Mouse (Mus musculus) neural tube, embryonic 11.5 days (tissue): ENCODE data around the gene Scgb3a1. TPM values are rescaled to one million over a fixed set of nuclear protein-coding genes. Genes with fewer than 3 reads are reported as not detected.

Experiments
- ATAC-seq: fragments of 200-750 bp; cut with Nextera tagmentation; 2 replicates; pipeline ENCODE4 v1.8.0; 2017; ENCODE audit warnings: moderate number of reproducible peaks, mild to moderate bottlenecking, moderate TSS enrichment, moderate library complexity; ENCODE audit not compliant: insufficient read depth, low FRiP score, low TSS enrichment
- DNase-seq: peaks from one replicate; pipeline ENCODE4 v3.0.0-alpha.2; 2015; ENCODE audit warnings: low spot score
- H3K27ac ChIP-seq: fragments of 300-500 bp; sonication (generic); 2 replicates; pipeline ENCODE4 v1.5.1; 2014; ENCODE audit warnings: low read depth, mild to moderate bottlenecking, low read length
- H3K27me3 ChIP-seq: fragments of 300-500 bp; sonication (generic); 2 replicates; pipeline ENCODE4 v1.6.1; 2014; ENCODE audit warnings: mild to moderate bottlenecking, low read length, mixed read lengths; ENCODE audit not compliant: control insufficient read depth, insufficient read depth
- H3K36me3 ChIP-seq: fragments of 300-500 bp; sonication (generic); 2 replicates; pipeline ENCODE4 v1.6.1; 2014; ENCODE audit warnings: mild to moderate bottlenecking, low read length, moderate library complexity, mixed read lengths; ENCODE audit not compliant: control insufficient read depth, insufficient read depth
- H3K4me1 ChIP-seq: fragments of 300-500 bp; sonication (generic); 2 replicates; pipeline ENCODE4 v1.6.1; 2014; ENCODE audit warnings: low read length, mixed read lengths; ENCODE audit not compliant: control insufficient read depth, insufficient read depth
- H3K4me2 ChIP-seq: fragments of 300-500 bp; sonication (generic); 2 replicates; pipeline ENCODE4 v1.6.1; 2014; ENCODE audit warnings: low read depth, mild to moderate bottlenecking, moderate library complexity
- H3K4me3 ChIP-seq: fragments of 300-500 bp; sonication (generic); 2 replicates; pipeline ENCODE4 v1.5.1; 2014; ENCODE audit warnings: low read depth, low read length
- H3K9ac ChIP-seq: fragments of 300-500 bp; sonication (generic); 2 replicates; pipeline ENCODE4 v1.6.1; 2014; ENCODE audit warnings: mild to moderate bottlenecking, low read length
- H3K9me3 ChIP-seq: fragments of 300-500 bp; sonication (generic); 2 replicates; pipeline ENCODE4 v1.6.1; 2016; ENCODE audit warnings: low read length; ENCODE audit not compliant: control insufficient read depth
- WGBS: fragments of 180-500 bp; shearing (Covaris S2); extraction: QIAGEN DNeasy Blood & Tissue Kit; methylation state at CpG from one replicate; pipeline ENCODE4 v1.1.7; 2014; 5-methylcytosine and 5-hydroxymethylcytosine counted together
- polyA plus RNA-seq: library from polyadenylated mRNA; unstranded; fragments of >200 nt; fragmentation: Nextera tagmentation; extraction: Ambion mirVana; gene quantifications from 2 replicates; pipeline ENCODE4 v1.2.1, GENCODE M21; 2014

Gene Scgb3a1
- polyA plus RNA-seq, 1 experiment from 2014 or later, result not detected

- 39% methylated on average over 11 of the region's 11 CpGs for WGBS
- ATAC-seq (peak; percentile 69; the same call in 1 of the 2 replicates), DNase-seq (no peak)
- Histone ChIP-seq H3K9ac (no peak overlapping the region), H3K27ac (no peak overlapping the region), H3K36me3 (no peaks in the 10 kb centered on the region), H3K4me2 (peak overlapping the region; percentile 12; the same call in 1 of the 2 replicates), H3K4me1 (0 out of 2 replicates have a peak, but pooled peaks cover 3% of the 10 kb centered on the region), H3K4me3 (no peak overlapping the region), H3K27me3 (no peaks in the 10 kb centered on the region), H3K9me3 (no peaks in the 10 kb centered on the region)
These were observed 10.4 kb upstream of the Scgb3a1 start for GRCm38 (mm10) chr11:49653079-49653408.

- Histone ChIP-seq H3K4me1 (0 out of 2 replicates have a peak, but pooled peaks cover 3% of the 10 kb centered on the region), H3K27me3 (no peaks in the 10 kb centered on the region), H3K9me3 (no peaks in the 10 kb centered on the region), H3K9ac (no peak overlapping the region), H3K4me3 (no peak overlapping the region), H3K36me3 (no peaks in the 10 kb centered on the region), H3K4me2 (no peak overlapping the region), H3K27ac (no peak overlapping the region)
- ATAC-seq, result no peak
- 89% methylated on average over 5 of the region's 5 CpGs for WGBS
- DNase-seq, result no peak
These were observed 8.8 kb upstream of the Scgb3a1 start for GRCm38 (mm10) chr11:49654651-49655050.

GRCm38 (mm10) chr11:49655501-49655900, 7.9 kb upstream of the Scgb3a1 start:
- H3K27ac ChIP-seq, result no peak overlapping the region
- H3K4me3 ChIP-seq, result no peak overlapping the region
- 0 out of 2 replicates have a peak, but pooled peaks cover 3% of the 10 kb centered on the region for H3K4me1 ChIP-seq
- H3K9ac ChIP-seq, result no peak overlapping the region
- ATAC-seq, result no peak
- no peak overlapping the region for H3K4me2 ChIP-seq
- DNase-seq, result no peak
- H3K36me3 ChIP-seq, result no peaks in the 10 kb centered on the region
- no peaks in the 10 kb centered on the region for H3K9me3 ChIP-seq
- no peaks in the 10 kb centered on the region for H3K27me3 ChIP-seq

- H3K4me2 ChIP-seq, result no peak overlapping the region
- no peaks in the 10 kb centered on the region for H3K27me3 ChIP-seq
- no peak overlapping the region for H3K4me3 ChIP-seq
- no peaks in the 10 kb centered on the region for H3K9me3 ChIP-seq
- ATAC-seq, result no peak
- no peak overlapping the region for H3K9ac ChIP-seq
- no peaks in the 10 kb centered on the region for H3K4me1 ChIP-seq
- no peak overlapping the region for H3K27ac ChIP-seq
- no peaks in the 10 kb centered on the region for H3K36me3 ChIP-seq
- no peak for DNase-seq
- 88% methylated on average over 4 of the region's 4 CpGs for WGBS
These were observed 5.3 kb upstream of the Scgb3a1 start for GRCm38 (mm10) chr11:49658065-49658464.

GRCm38 (mm10) chr11:49658791-49659469, 4.5 kb upstream of the Scgb3a1 start:
- Histone ChIP-seq H3K27ac (no peak overlapping the region), H3K4me2 (no peak overlapping the region), H3K9ac (no peak overlapping the region), H3K36me3 (no peaks in the 10 kb centered on the region), H3K4me3 (no peak overlapping the region), H3K4me1 (no peaks in the 10 kb centered on the region), H3K9me3 (no peaks in the 10 kb centered on the region), H3K27me3 (no peaks in the 10 kb centered on the region)
- DNase-seq (no peak), ATAC-seq (no peak)
- 73% methylated on average over 10 of the region's 10 CpGs for WGBS

- no peaks in the 10 kb centered on the region for H3K9me3 ChIP-seq
- H3K9ac ChIP-seq, result no peak overlapping the region
- no peaks in the 10 kb centered on the region for H3K27me3 ChIP-seq
- no peaks in the 10 kb centered on the region for H3K36me3 ChIP-seq
- H3K4me1 ChIP-seq, result no peaks in the 10 kb centered on the region
- DNase-seq (no peak), ATAC-seq (no peak)
- H3K4me3 ChIP-seq, result no peak overlapping the region
- no peak overlapping the region for H3K4me2 ChIP-seq
- no peak overlapping the region for H3K27ac ChIP-seq
- WGBS, result 74% methylated on average over 7 of the region's 7 CpGs
These were observed 4.0 kb upstream of the Scgb3a1 start for GRCm38 (mm10) chr11:49659470-49659799.

GRCm38 (mm10) chr11:49662292-49662780, 1.1 kb upstream of the Scgb3a1 start:
- no peak overlapping the region for H3K27ac ChIP-seq
- 61% methylated on average over 15 of the region's 15 CpGs for WGBS
- ATAC-seq, result no peak
- H3K9ac ChIP-seq, result no peak overlapping the region
- no peaks in the 10 kb centered on the region for H3K27me3 ChIP-seq
- DNase-seq, result no peak
- no peaks in the 10 kb centered on the region for H3K9me3 ChIP-seq
- H3K4me1 ChIP-seq, result no peaks in the 10 kb centered on the region
- H3K4me3 ChIP-seq, result no peak overlapping the region
- no peaks in the 10 kb centered on the region for H3K36me3 ChIP-seq
- H3K4me2 ChIP-seq, result no peak overlapping the region

- Histone ChIP-seq H3K9me3 (no peaks in the 10 kb centered on the region), H3K4me3 (no peak overlapping the region), H3K36me3 (no peaks in the 10 kb centered on the region), H3K9ac (no peak overlapping the region), H3K27me3 (no peaks in the 10 kb centered on the region), H3K4me2 (no peak overlapping the region), H3K27ac (no peak overlapping the region), H3K4me1 (no peaks in the 10 kb centered on the region)
- peak; percentile 13; the same call in 1 of the 2 replicates for ATAC-seq
- DNase-seq, result no peak
- 84% methylated on average over 12 of the region's 12 CpGs for WGBS
These were observed 1.1 kb downstream of the Scgb3a1 start for GRCm38 (mm10) chr11:49664262-49665140.

- no peak overlapping the region for H3K4me3 ChIP-seq
- H3K27me3 ChIP-seq, result no peaks in the 10 kb centered on the region
- 83% methylated on average over 4 of the region's 4 CpGs for WGBS
- H3K27ac ChIP-seq, result no peak overlapping the region
- H3K36me3 ChIP-seq, result no peaks in the 10 kb centered on the region
- no peak overlapping the region for H3K4me2 ChIP-seq
- DNase-seq, result no peak
- H3K9ac ChIP-seq, result no peak overlapping the region
- no peaks in the 10 kb centered on the region for H3K9me3 ChIP-seq
- no peak for ATAC-seq
- no peaks in the 10 kb centered on the region for H3K4me1 ChIP-seq
These were observed 2.1 kb downstream of the Scgb3a1 start for GRCm38 (mm10) chr11:49665462-49665861.
